Mouse (Mus musculus): ENCODE data around the gene Olfr1043.
"Not testable (repeated sequence)": the region's sequence is repeated elsewhere in the genome, so short reads cannot be mapped to it uniquely, and the experiment has no call there.

- not testable (repeated sequence) for TF ChIP-seq CTCF (IDR thresholded peaks at IDR 0.05; ENCODE audit: control insufficient read depth, insufficient read depth, insufficient read length); USF1 (IDR thresholded peaks at IDR 0.05; ENCODE audit: low read depth)
Measured at GRCm38 (mm10) chr2:86175422-86175821, 8.1 kb upstream of the Olfr1043 start.
